28 mouse cellular contexts compared by ENCODE assay signal in the genomic region with DNA sequence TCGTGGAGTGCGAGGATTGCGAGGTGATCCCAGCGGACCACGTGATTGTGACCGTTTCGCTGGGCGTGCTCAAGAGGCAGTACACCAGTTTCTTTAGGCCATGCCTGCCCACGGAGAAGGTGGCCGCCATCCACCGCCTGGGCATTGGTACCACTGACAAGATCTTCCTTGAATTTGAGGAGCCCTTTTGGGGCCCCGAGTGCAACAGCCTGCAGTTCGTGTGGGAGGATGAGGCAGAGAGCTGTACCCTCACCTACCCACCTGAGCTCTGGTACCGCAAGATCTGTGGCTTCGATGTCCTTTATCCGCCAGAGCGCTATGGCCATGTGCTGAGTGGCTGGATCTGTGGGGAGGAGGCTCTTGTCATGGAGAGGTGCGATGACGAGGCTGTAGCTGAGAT. TPM values are rescaled to one million over a fixed set of nuclear protein-coding genes. Genes with fewer than 3 reads are reported as not detected.
"Had no signal": no experiment of that assay in that cellular context is flagged by ENCODE, and none has a peak within 500 bp of the region (broad histone marks: within the 10 kb centered on the region; RNA-seq: fewer than 3 reads in every experiment).

No protein-coding gene starts in this region.

- ATAC-seq: hindbrain, postnatal 0 days; intestine, embryonic 16.5 days; liver, embryonic 12.5 days had no signal

- H3K27ac ChIP-seq: heart, embryonic 13.5 days; heart, embryonic 15.5 days; hindbrain, embryonic 13.5 days; hindbrain, embryonic 15.5 days; hindbrain, postnatal 0 days; kidney, embryonic 15.5 days; kidney, postnatal 0 days; limb, embryonic 13.5 days; limb, embryonic 15.5 days; liver, embryonic 12.5 days; liver, embryonic 14.5 days had no signal

- H3K4me1 ChIP-seq: hindbrain, embryonic 13.5 days; hindbrain, embryonic 15.5 days; kidney, embryonic 15.5 days; limb, embryonic 13.5 days; limb, embryonic 15.5 days had no signal

- H3K9me3 ChIP-seq: heart, embryonic 13.5 days; heart, embryonic 15.5 days; hindbrain, embryonic 13.5 days; hindbrain, embryonic 15.5 days; kidney, embryonic 15.5 days; limb, embryonic 13.5 days; limb, embryonic 15.5 days; liver, embryonic 12.5 days had no signal

- DNase-seq: gastrocnemius, postnatal 10 days; gastrocnemius, postnatal 36 days; heart, adult 18-20 months; heart, postnatal 14 days; heart, postnatal 36 days; kidney, adult 11 months; kidney, adult 2 months; kidney, adult 9 months; kidney, postnatal 14 days; kidney, postnatal 36 days; layer of hippocampus, adult 9-11 months; layer of hippocampus, postnatal 36 days; left cerebral cortex, postnatal 4 days had no signal

- H3K27me3 ChIP-seq: heart, embryonic 13.5 days; heart, embryonic 15.5 days; hindbrain, embryonic 13.5 days; hindbrain, embryonic 15.5 days; kidney, embryonic 15.5 days; limb, embryonic 13.5 days; limb, embryonic 15.5 days; liver, embryonic 12.5 days had no signal

- H3K4me3 ChIP-seq: heart, embryonic 13.5 days; heart, embryonic 15.5 days; hindbrain, embryonic 13.5 days; hindbrain, embryonic 15.5 days; kidney, embryonic 15.5 days; limb, embryonic 13.5 days; limb, embryonic 15.5 days; liver, embryonic 12.5 days had no signal

RNA-seq across cellular contexts. Expression of gene Adra1d, which starts 41.3 kb away (rescaled TPM):
- total RNA-seq: hematopoietic stem cell, adult 5-6 weeks; liver, adult 2 months had no signal
- polyA plus RNA-seq: limb, embryonic 11.5 days had no signal
